Mouse (Mus musculus) ovary, postnatal 14 days (tissue): ENCODE results near the gene Rrp7a.
"Not testable (repeated sequence)": the region's sequence is repeated elsewhere in the genome, so short reads cannot be mapped to it uniquely, and the experiment has no call there.

ENCODE experiments used
- DNase-seq: peaks from one replicate; pipeline ENCODE4 v3.0.0; 2022; ENCODE audit warnings: low spot score

Rrp7a gene

DNA sequence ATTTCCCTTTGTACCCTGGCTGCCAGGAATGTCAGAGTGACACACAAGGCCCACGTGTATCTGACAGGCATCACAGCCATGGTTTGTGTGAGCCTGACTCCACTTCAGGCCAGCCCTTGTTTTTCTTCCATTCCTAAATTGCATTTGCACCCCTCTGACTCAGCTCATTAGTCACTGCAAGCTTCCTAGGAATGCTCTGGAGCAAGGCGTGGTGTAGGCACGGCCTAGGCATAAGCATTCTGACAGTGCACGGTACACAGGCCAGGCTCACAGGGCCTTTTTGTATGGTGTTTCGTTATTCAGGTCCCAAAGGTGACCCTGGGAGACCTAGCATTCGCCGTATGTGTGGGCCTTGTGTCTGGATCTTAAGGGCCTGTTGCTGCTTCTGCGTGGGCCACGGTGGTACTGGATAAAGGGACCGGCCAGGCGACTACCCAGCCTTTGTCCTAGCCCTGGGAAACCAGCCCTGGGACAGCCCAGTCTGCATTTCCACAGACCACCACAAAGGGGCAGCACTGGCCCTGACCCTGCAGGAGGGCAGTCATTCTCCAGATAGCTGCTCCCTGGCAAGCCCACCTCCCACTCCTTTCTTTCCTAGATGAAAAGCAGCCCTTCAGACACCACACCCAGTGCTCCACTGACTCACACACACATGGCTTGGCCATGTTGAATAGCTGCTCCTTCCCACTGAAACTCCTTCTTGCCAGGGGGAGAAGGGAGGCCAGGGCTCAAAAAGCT lies 34.5 kb upstream of the Rrp7a start:
- peak; percentile 66 for DNase-seq

DNA sequence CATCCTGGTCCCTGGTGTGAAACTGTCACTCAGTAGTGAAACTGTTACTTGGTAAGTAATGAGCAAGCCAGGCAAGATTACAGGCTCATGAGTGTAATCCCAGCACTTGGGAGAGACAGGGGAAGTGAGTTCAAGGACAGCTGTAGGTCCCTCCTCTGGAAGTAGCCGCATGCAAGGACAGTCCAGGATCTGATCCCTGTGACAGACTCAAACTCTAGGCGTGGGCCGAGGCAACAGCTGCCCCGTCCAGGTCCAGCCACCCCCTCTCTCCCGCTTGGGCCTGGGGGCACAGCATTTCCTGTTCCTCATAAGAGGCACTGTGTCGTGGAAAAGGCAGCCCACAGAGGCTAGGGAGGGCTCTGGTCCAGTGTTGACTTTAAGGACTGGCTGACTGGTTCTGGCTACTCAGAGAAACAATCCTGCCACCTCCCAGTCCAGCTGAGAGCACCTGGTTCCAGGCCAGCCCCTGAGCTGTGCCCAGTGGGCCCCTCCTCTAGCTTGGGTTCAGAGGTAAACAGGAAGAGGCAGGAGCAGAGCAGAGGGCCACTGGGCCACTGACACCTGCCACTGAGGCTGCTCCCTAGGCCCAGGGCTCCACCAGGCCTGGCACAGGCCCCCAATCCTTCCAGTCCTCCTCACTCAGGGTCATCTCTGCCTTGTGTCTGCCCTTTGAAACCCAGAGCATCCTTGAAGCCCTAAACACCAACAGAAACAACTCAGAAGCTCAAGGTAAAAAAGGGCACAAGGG lies 33.2 kb upstream of the Rrp7a start:
- no peak for DNase-seq

DNA sequence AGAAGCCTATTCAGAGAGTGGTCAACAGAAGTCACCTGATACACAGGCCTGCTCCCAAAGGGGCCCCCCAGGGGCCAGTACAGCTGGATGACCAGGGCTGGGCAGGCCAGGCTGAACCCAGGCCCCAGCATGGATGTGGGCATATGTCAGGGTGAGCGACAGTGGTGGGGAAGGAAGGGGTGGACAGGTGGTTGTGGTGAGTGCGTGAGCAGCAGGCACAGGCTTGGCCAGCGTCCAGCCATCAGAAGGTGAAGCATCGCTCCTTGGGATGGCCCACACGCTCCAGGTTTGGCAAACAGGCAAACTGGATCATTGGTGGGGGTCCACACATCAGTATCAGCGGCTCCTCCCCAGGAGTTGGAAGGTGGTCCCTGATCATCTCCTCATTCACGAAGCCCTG lies 31.7 kb upstream of the Rrp7a start:
- DNase-seq: no peak

DNA sequence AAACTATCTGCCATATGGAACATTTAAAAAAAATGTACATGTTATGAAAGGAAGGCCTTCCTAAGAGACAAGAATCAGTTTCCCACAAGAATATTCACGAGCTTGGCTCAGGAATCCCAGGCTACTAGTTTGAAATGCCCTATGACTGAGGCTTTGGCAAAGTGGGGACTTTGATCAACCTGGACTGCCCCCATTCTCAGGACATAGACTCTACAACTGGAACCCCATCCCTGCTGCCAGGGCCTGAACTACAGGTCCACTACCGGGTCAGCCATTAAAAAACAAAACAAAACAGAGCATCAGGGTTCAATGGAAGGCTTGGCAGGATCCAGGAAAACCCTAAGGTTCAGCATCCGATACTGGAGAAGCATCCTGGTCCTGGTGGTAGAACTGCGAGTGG lies 28.1 kb upstream of the Rrp7a start:
- no peak for DNase-seq

DNA sequence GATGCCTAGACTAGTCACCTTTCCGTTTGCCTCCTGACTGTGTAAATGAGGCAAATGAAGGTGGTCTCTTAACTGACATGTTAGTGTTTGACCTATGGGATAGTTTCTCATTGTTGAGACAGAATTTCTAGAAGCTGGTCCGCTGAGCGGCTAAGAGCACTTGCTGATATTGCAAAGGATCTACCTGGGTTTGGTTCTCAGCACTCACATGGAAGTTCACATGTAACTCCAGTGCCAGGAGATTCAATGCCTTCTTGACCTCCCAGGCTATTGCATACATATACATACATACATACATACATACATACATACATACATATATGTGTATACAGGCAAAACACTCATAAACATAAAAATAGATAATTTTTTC lies 27.5 kb upstream of the Rrp7a start:
- no peak for DNase-seq

DNA sequence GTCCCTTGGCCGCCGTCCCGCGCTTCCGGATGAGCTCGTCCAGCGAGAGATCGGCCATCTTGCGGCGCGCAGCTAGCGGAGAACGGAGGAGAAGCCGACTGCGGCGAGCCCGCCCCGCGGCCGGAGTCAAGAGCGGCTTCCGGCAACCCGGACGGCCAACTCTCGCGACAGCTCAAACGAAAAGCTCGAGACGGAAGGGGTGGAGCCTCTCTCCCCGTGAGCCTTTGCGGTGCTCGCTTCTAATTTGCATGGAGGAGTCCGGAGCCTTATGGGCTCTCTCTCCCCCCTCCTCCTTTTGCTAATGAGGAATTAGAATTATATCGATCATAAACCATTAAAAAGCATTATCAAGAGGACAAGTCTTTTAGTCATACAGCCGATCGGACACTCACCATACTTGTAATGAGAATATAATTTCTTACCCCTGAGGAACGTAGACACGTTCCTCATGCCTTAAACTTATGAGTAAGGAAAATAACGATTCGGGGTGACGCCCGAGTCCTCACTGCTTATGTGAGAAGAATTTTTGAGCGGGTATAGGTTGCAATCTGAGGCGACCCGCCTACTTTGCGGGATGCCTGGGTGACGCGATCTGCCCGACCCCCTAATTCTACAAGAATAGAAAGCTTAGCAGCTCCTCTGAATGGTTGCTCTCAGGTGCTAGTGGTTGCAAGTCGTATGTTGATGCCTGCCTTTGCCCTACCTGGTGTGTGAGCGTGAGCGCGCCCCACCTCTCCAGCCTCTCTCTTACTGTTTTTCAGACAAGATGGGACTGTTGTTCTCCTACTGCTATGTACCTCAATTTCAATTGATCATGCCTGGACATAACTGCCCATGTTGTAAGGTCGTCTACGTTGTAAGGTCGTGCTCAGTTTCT lies 26.8 kb upstream of the Rrp7a start, which contains the start of gene Poldip3:
Gene Poldip3, minus strand, starts transcription at position 189 of the 877 bp plus-strand sequence.
- DNase-seq: peak; percentile 93

DNA sequence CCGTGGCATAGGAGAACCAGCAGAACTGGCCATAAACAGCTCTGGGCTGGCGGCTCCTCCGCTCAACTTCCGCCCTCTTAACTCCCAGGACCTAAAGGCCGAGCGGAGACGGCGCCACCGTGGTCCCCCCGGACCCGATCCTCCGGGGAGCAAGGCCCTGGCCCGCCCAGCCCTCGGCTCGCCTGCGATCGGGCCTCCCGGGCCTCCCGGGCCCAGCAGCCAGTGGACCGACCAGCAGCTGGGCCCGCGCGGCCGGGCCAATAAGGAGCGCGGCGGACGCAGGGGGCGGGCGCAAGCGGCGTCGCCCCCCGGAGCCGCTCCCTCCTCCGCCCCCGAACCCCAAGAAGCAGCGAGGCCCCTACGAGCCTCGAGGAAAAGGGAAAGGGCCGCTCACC lies 26.2 kb upstream of the Rrp7a start:
- no peak for DNase-seq

DNA sequence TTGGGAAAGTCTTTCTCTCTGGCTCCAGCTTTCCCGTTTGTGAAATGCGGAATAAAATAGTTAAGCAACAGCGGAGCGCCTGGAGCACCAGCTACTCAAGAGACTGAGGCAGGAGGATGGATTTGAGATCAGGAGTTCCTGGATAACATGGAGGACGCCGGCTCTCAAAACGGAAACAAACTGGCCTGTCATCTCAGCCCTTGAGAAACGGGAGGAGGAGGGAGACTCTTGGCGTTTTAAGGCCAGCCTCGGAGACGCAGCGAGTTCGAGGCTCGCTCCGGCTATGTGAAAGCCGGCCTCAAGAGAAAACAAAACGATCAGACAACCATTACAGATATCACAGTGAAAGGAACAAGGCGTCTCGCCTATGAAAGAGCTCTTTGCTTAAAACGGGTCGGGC lies 25.8 kb upstream of the Rrp7a start:
- no peak for DNase-seq

DNA sequence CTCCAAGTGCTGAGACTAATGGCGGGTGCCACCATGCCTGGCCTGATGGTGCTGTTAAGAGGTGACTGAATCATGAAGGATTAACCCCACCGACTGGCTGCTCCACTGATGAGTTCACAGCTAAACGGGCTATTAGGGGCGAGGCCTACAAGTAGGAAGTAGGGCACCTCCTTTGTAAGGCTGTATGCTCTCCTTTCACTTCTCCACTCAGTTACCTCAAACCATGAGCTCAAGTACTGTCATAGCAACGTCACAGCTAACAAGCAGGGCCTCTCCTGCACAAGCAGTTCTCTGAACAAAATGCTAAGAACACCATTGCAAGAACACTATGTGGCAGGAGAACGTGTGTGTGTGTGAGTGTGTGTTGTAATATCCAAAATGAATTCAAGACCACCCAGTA lies 22.9 kb upstream of the Rrp7a start:
- no peak for DNase-seq

DNA sequence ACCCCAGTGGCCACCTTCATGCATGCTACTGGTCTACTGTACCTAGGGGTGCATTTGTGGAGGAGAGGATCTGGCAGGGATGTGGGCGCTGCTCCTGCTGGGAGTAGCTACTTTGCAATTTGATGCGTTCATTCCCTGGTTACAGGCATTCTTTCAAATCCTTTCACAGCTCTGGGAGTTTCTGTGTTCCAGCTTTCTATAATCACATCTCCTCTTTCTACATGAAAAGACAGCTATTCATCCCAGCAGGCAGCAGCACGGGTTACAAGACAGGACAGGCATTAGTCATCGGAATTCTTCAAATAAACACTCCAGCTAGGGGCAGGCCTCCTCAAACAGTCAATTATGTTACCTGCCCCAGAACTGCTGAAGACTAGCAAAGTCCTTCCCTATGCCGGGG lies 20.3 kb upstream of the Rrp7a start:
- DNase-seq: no peak

DNA sequence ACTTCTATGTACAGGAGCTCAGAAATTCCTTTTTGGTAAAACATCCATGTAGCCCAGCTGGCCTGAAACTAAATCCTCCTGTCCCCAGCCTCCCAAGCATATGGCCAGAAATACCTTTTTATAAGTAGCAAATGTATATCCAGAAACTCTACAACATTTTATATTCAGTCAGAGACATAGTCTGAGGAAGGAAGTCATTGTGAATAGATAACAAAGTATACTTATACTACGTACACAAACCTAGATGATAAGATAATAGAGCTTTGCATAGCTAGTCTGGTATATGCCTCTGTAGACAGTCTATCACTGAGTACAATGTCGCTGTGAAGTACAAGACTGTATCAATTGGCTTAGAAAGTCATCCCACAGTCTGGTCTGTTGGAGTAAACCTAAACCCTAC lies 13.1 kb upstream of the Rrp7a start:
- no peak for DNase-seq

DNA sequence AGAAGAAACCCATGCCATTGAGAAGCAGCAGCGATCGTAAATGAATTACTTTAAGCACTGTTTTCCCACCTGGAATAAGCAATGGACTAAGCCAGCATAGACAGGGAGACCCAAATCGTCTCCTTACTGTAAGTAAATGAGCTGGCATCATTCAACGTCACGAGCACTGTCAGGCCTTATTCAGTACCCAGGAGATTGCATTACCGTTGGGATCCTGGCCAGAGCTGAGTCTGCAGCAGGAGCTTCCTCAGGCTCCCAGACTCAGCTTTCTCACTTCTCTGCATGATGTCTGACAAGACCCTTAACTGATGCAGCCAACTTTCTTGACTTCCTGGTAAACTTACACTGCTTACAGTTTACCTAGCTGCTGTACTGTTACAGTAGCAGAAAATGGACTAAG lies 12.1 kb upstream of the Rrp7a start:
- no peak for DNase-seq

DNA sequence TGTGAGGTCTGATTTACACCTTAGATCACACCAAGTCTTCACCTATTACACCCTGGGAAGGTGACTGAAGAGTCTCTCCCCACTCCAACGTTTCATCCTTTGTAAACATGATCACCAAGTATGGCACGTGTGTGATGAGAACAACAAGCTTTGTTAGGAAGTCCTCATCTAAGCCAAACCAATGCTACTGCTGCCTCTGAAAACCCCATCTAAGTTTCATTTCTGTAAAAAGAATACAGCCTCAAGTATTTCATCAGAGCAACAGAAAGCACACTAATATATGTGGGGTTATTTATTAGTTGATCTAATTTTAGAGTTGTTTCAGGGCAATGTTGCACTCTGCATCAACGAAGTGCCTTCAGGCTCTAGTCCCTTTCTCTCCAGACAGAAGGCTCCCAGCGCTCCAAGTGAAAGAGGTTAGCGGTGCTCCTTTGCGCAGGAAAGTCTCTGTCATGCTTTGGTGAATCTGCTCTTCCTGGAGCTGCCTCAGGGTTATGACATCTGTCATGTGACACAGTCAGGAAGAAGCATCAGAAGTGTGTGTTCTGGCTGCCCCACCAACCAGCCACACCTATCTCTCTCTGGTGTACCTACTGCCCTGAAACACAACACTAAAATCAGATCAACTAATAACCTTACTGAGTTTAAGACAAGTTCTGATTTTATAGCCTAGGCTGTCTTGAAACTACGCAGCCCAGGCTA lies 7.1 kb upstream of the Rrp7a start:
- DNase-seq: no peak

DNA sequence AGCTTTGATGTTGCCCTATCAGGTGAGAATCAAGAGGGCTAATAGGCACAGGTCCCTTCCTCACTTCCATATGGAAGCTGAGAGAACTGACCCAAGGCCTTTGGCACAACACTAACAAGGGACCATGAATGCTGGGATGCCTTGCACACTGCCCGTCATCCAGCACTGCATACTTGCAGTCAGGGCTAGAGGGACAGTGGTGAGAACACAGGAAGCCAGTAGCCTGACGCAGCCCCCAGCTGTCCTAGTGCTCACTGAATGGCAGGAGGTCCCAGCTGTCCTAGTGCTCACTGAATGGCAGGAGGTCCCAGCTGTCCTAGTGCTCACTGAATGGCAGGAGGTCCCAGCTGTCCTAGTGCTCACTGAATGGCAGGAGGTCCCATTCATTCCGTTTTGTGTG lies 4.4 kb upstream of the Rrp7a start:
- not testable (repeated sequence) for DNase-seq

DNA sequence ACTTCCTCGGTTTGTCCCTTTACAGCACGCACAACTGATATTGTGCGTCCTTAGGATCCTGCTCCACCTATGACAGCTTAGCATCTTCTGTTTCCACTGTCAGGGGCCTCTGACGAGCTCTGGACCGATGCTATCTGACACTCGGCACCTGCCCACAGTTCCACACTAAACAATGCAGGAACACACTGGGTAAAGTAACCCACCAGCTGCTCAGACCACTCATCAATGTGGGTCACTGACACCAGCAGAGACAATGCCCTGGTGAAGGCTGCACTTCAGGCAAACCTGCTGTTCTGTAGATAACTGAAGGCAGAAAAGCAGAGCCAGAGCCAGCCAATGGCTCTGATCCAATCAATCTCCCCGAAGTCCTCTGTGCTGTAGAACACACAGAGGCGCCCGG lies 4.0 kb upstream of the Rrp7a start:
- DNase-seq: no peak

DNA sequence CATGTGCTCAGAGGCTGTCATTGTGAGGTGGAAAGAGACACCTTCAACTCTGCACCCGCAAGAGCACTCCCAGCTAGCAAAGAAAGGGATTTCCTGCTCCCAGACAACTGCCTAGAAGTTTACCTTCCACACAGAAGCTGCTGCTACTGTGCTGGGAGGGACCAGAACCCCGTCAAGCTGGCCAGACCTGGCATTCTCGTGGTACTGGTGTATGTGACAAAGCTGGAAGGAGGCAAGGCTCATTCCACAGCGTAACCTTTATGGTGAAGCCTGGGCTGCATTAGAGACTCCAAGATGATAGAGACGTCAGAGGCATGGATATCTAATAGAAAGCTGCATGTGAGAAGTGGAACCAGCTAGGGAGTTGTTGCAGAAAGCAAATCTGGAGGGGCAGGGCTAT lies 2.0 kb upstream of the Rrp7a start:
- no peak for DNase-seq

DNA sequence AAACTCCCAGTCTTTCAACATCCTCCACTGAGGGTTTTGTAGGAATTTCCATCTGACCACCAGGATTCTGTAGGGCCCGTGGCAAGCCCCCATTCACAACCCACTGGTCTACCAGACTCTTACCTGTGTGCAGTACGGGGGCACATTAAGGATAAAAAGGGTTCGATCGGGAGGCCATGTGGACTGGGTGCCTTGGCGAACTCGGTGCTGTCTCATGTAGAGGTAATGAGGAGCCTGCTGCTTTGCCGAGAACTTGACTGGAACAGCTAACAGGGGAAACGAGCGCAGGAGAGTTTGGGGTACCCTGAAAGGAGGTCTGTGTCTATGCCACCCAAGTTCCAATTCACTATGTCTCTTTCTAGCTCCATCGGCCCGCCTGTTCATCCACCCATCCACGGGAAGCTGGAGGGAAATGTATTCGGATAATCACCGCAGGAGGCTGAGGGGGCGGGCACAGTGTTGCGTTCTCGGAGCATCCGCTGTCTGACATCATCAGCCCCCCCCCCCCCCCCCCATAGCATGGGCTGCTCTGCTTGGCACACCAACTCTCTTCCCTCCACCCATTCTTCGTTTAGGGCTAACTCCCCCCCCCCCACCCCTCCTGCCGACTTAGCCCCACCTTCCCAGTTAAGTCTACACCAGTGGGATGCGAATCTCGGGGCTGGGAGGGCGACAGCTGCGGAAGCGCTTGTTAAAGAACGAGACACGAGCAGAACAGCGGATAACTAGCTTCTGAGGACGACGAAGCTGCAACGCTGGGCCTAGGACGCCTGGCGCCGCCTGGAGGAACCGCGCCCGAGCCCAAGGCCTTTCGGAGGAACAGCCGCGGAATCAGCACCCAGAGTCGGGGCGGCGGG lies 664 bp downstream of the Rrp7a start:
- no peak for DNase-seq

DNA sequence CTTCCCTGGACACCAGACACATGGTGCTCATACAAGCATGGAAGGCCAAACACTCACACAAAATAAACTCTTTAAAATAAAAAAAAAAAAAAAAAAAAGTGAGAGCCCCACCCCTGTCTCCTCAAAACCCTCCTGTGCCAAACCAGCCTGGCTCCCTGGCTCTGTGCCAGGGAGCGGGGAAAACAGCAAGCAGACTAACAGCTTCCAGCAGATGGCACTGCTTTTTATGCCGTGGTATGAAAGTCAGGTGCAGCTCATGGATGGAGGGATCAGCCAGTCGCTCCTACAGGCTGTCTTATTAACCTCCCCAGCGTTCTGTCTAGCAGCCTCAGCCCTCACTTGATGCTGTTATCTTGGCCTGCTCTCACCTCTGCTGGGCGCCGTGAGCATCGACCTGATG lies 4.2 kb downstream of the Rrp7a start:
- peak; percentile 25 for DNase-seq

DNA sequence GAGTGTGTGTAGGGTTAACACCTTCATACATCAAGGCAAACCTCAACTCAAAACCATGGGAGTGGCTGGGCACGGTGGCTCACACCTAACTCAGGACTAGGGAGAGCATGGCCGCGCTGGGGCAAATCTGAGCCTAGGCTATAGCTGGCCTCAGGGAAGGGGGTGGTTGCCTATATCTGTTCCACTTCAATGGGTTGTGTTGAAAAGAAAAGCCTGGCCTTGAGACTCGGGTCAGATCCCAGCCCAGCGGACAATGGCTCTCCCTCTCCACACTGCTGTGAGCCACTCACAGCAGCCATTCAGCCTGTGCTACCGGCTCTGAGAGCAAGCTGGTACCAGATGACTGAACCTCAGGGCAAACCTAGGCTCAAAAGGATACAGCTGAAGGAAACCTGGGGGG lies 7.5 kb downstream of the Rrp7a start:
- no peak for DNase-seq

DNA sequence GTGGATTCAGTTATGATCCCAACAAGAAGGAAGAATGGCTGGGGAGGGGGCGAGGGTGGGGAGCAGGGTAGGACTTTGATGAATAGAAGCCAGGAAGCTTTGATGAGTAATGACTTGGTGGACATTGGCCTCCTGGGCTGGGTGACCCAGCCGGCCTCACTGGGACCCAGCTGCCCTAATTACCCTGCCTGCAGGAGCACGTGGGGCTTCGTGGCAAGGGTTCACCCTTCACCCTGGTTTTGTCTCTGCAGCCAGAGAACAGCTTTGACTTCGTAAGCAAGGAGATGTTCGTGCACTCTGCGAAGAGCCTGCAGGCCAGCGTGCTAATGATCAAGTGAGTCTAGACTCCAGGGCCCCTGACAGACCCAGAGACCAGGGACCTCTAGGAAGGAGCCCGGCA lies 8.5 kb downstream of the Rrp7a start:
- no peak for DNase-seq

DNA sequence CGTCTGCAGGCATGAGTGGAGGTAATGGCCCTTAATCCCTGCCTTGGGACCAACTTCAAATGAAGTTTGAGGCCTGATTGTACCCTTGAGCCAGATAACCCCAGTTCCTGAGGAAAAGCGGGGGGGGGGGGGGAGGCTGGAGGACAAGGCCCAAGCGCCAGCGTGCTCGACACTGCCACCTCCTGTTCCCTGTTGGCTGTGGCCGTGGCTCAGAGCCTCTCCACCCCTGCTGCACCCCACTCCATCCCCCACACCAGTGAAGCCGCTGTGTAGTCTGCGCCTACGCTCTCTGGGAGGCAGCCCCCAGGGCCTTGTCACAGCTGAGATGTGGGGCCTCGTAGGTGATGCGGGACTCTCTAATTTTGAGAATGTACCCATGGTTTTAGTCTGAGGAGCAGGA lies 9.7 kb downstream of the Rrp7a start:
- DNase-seq: peak; percentile 70
